Mouse (Mus musculus) adrenal gland, adult (tissue): ENCODE results near the gene Ociad1.
A peak's percentile ranks its signal among the peaks of the same experiment; 100 is the strongest.

Experiments
- DNase-seq, 2 experiments: peaks; one replicate each; pipeline ENCODE4 v3.0.0; 2022 to 2023; ENCODE audit warnings: low spot score in 1 of 2; ENCODE audit not compliant: inconsistent age in 2 of 2

The Ociad1 gene

DNA sequence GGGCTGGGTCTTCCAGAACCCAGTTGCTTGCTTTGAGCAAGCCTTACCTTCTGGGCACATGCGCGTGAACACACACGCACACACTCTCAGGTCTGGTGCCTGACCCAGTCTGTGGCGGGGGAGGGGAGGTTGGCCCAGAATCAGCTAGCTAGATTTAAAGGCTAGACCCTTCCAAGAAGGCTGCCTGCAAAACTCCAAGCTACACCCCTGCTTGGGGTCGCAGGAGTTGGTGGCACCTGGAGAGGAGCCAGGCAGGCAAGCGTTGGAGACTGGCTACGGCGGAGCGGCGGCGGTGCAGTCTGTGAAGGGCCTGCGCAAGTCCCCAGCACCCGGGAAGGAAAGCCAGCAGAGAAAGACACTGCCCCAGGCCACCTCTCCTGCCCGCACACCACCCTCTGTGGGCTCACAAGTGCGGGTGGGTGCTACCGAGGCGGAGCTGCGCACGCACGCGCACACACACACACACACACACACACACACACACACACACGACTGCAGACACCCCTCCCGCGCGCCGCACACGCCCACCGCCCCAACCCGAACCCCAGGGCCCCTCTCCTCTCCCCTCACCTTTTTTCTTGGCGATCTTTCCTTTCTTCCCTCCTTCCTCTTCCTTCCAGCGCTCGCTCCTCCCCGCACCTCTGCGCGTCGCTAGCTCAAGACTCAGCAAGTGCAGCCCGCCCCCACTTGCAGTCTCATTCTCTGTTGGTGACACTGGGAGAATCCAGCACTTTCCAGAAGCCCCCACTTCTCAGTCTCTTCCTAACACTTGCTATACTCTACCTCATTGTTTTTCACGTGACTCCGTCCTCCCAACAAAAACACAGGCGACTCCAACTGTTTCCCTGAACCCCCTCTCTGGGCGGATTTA lies 45.6 kb downstream of the Ociad1 start:
- peak; percentile 54 to 78 for DNase-seq

- DNase-seq, result no peak
Observed at GRCm38 (mm10) chr5:73338832-73339163, 46.2 kb downstream of the Ociad1 start.

GRCm38 (mm10) chr5:73339779-73340722 lies 47.5 kb downstream of the Ociad1 start:
- no peak for DNase-seq

DNA sequence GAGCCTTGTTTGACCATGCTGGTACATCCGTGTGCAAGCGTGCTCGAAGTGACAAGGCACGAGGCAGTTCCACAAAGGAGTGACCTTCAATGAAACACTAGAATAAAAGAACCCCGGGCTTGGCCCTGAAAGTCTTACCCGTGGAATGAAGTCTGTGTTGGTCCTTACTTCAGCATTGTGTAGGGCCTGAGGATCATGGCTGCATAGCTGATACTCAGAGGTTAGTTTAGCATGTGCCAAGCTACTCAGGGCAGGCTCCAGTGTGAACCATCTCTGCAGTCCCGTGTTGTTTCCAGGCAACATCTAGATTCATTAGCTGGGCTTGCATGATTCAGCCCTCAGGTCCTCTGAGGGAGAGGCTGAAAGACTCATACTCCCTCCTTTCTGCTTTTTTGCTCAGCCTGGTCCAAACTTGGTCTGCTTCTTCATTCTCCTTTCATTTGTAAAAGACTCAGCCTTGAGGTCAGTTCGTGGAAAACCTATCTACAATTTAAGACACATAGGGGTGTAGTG lies 48.2 kb downstream of the Ociad1 start, which contains the start of gene Ociad2:
Gene Ociad2, minus strand, starts transcription at position 306 of the 513 bp plus-strand sequence.
- DNase-seq, result peak in 1 of 2 experiments; percentile 68

GRCm38 (mm10) chr5:73342701-73343355 lies 50.2 kb downstream of the Ociad1 start:
- DNase-seq, result peak; percentile 31 to 70

DNA sequence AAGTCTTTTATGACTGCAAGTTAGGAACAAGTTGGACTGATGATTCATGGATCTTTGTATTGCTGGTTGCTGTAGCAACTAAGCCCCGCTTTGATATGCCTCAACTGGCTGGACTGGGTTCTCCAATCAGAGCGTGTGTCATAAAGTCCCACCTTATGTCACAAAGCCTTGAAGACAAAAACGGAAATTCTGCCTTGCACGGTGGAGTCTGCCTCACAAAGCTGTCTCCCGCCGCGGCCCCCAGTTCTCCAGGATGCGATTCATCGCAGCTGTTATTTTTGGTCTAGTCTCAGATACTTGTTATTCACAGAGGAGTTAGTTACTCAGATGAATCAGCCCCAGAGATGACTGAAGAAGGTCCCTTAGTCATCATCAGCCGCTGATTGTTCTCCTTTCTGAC lies 51.7 kb downstream of the Ociad1 start:
- peak; percentile 80 to 91 for DNase-seq

DNA sequence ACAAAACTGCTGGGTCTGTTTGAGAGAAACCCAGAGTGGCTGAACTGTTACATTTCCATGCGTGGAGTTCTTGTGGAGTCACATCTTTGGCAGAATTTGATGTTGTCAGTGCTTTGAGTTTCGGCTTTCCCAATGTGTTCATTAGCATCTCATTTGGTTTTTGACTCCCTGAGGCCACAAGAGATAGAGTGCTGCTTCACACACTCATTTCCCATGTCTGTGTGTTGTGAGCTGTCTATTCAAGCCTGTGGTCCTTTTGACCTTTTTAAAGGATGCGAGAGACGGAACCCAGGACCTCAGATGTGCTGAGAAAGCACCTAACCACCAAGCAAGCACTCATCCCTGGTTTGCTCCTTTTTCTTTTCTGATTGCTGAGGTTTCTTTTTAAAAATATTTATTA lies 52.7 kb downstream of the Ociad1 start:
- DNase-seq, result no peak

DNA sequence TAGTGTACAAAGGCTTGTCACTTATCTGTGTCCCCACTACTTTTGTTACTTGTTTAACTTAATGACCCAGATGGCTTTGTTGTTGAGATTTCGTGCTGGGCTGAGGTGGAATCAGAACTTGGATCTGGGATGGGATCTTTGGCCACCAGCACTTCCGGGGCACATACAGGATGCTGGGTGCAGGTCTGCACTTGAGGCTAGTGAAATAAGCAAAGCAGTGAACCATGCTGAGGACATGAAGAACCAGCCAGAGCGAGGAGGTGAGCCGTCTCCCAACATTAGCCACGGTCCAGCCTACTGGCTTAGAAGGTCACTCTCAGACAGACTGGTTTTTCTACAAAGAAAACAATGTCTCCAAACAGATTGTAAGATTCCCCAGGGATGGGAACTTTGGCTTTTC lies 56.9 kb downstream of the Ociad1 start:
- no peak for DNase-seq

DNA sequence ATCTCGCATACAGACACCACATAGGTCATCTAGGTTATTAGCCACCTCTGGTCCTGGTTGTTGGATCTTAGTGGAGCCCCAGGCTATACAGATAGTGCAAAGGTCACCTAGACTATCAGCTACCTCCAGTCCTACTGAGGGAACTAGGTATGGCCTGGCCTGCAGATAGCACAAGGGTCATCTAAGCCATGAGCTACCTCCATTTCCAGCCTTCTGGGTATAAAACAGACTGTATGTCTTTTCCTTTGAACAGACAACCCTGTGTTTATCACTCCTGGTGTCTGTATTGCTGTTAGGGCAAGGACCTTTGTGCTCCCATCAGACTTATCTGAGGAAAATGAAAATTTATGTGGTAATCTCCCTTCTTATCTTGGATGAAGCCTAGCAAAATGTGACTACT lies 59.2 kb downstream of the Ociad1 start:
- DNase-seq, result no peak

- DNase-seq, result peak in 1 of 2 experiments; percentile 33
Observed at GRCm38 (mm10) chr5:73353519-73353918, 60.9 kb downstream of the Ociad1 start.

- DNase-seq, result no peak
Observed at GRCm38 (mm10) chr5:73353978-73354377, 61.4 kb downstream of the Ociad1 start.

- no peak for DNase-seq
Observed at GRCm38 (mm10) chr5:73355393-73355792, 62.8 kb downstream of the Ociad1 start.

GRCm38 (mm10) chr5:73359134-73359751 lies 66.7 kb downstream of the Ociad1 start:
- DNase-seq, result no peak

DNA sequence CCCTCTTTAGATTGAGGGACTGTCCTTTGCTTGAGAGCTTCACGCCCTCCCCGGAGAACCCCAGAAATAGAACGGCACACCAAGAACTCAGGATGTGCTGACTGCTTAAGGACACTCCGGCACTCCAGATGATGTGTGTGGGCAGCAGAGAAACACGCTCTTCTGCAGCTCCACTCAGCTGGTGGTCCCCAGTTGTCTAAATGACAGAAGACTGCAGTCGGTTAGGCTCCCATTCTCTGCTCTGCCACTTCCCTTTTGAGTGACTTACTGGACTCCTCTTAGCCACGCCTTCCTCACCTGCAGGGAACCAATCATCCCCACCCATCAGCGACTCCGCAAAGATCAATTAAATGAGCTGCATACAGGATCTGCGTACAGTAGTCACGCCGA lies 67.2 kb downstream of the Ociad1 start:
- DNase-seq, result no peak

DNA sequence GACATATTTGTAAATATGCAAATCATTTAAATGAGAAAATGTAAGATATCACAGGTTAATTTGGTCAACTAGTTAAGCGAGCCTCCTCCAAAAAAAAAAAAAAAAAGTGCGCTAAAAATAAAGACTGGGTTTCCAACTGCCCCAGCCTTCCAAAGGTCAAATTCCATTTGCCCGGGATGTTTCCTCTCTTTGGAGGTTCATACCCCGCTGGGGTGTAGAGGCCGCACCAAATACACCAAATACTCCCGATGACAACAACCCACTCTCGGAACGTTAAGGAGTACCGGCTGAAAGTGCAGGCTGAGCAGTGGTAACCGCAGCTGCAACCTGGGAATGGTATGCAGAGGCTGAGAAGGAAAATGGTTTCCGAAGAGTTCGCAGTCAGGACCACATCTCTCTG lies 67.7 kb downstream of the Ociad1 start:
- no peak for DNase-seq

DNA sequence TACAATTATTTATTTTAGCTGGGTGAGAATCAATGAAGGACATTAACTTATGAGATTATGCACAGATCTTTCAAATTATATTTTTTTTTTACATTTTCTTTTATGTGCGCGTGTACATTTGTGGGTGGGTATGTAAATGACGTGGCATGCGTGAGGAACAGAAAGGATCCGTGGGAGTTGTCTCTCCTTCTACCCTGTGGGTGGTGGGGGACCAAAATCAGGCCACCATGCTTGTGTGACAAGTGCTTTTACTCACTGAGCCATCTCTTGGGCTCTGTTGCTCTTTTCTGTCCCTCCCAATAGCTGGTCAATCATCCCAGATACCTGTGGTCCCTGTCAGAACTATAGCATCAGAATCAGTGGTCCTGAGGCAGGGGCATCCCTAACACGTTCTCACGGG lies 69.8 kb downstream of the Ociad1 start:
- no peak for DNase-seq

DNA sequence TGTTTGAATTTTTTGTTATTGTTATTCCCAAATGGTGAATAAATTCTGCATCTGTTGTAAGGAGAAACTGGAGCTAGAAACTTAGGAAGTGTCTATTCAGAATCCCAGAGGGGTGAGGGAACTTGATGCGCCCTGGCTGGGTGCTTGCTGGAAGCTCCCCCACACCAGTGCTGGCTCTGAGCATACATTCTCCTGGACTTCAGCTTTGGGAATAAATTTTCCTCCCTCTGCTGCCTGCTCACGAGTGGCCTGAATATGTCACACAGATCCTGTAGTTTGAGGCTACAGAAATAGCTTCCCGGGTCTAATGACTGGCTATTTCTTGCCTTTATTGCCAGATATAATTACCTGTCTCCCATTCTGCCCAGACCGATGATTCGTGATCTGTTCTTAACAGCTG lies 70.2 kb downstream of the Ociad1 start:
- no peak for DNase-seq
